Mouse (Mus musculus): ENCODE data around the gene Atp11a.

- no peak for TF ChIP-seq CTCF (IDR thresholded peaks at IDR 0.05; ENCODE audit: extremely low read depth, insufficient read length, insufficient replicate concordance, low read depth, low read length)
- no peak for TF ChIP-seq POLR2A (IDR thresholded peaks at IDR 0.05; ENCODE audit: low read depth, low read length)
These were observed 28.2 kb upstream of the Atp11a start for GRCm38 (mm10) chr8:12728644-12729043.

All from small intestine, adult 2 months (tissue).